Mouse (Mus musculus): ENCODE measurements around the gene Tmc2.

The Tmc2 gene

DNA sequence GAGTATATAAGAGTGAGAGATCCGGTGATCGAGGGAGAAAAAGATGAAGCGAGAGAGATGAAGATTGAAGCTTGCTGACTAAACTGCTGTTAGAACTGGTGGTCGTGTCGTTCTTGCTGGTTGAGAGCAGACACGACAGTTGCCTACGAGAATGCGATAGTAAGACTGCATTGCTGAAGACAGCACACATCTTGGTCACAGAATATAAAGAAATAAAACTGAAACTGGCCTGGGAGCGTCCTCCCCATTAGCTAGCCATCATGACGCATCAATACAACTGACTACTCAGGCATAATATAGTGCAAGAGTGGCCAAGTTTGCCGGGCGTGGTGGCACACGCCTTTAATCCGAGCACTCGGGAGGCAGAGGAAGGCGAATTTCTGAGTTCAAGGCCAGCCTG, at the start of gene Tmc2:
TSS of gene Tmc2 (plus strand) at position 301 of the 400 bp plus-strand sequence.
- DNase-seq (ENCODE audit: low spot score), result no peak

DNA sequence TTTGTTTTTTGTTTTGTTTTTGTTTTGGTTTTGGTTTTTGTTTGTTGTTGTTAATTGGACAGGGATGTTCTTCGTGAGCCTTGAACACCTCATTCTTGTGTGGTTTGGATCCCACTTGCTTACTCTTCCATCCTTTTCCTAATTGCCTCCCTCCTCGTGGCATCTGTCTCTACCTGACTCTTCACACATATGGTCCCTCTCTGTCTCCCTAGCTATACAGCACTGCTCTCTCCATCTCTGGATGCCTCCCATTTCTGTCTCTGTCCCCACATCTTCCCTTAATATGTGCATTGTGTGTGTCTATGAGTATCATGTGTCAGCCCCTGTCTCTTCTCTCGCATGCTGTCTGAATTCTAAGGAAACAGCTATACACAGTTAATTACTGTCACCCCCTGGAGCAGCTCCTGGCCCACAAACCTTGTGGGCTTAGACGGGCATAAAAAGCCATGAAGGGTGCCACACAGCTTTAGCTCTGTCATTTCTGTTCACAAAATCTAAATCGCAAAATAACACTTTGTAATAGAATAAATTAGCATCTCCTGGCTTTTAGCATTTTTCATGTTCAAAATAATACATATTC, 48.8 kb upstream of the Tmc2 start:
- DNase-seq (ENCODE audit: low spot score), result no peak

DNA sequence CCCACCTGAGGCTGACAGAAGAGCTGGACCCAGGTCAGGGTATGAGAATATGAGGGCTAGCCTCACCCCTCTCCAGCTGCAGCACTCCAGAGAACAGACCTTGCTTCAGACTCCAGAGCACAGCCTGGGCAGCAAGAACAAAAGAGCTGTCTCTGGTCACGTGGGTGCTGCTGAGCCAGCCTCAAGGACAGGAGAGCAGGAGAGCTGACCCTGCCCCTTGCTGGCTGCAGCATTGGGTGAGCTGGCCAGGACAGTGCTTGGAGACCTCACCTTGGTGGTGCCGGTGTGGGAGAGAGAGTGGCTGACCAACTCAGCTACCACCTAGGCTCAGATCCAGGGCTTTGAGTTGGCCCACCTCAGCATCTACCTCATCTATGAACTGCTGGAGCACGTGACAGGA, 39.8 kb upstream of the Tmc2 start:
- no peak for DNase-seq (ENCODE audit: low spot score)

DNA sequence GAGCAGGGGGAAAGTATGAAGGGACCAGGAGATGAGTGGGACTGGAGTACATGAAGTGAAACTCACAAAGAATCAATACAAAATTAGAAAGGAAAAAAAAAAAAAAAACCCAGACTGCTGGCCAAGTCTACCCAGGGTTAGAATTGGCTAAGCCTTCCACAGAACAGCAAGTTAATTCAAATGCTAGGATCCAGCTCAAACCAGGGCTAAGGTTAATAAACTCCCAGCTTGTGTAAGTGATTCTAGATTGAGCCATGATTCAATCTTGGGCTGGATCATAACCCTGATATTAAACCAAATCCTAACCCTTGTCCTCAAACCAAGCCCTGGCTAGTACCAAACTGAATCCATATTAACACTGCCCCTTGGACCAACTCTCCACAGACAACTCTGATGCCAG, 39.1 kb upstream of the Tmc2 start:
- DNase-seq (ENCODE audit: low spot score), result no peak

- no peak for DNase-seq (ENCODE audit: low spot score)
Measured at GRCm38 (mm10) chr2:130157231-130158087, 37.5 kb upstream of the Tmc2 start.

DNA sequence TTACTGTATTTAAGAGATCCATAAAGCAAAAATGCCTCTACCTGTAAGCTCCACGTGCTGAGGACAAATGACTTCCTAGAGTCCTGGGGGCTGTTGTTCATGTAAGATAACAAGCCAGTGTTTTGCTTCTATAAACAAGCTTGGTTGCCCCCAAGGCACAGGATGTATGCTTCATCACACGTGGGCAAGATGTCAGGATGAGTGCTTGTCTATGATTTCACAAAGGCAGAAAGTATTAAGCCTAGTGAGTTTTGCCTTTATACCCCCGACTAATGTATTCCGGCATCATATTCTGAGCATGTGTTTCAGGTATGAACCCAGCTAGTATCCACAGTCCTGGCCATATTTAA, 36.9 kb upstream of the Tmc2 start:
- DNase-seq (ENCODE audit: low spot score), result no peak

GRCm38 (mm10) chr2:130162701-130163100, 32.3 kb upstream of the Tmc2 start:
- DNase-seq (ENCODE audit: low spot score), result no peak

DNA sequence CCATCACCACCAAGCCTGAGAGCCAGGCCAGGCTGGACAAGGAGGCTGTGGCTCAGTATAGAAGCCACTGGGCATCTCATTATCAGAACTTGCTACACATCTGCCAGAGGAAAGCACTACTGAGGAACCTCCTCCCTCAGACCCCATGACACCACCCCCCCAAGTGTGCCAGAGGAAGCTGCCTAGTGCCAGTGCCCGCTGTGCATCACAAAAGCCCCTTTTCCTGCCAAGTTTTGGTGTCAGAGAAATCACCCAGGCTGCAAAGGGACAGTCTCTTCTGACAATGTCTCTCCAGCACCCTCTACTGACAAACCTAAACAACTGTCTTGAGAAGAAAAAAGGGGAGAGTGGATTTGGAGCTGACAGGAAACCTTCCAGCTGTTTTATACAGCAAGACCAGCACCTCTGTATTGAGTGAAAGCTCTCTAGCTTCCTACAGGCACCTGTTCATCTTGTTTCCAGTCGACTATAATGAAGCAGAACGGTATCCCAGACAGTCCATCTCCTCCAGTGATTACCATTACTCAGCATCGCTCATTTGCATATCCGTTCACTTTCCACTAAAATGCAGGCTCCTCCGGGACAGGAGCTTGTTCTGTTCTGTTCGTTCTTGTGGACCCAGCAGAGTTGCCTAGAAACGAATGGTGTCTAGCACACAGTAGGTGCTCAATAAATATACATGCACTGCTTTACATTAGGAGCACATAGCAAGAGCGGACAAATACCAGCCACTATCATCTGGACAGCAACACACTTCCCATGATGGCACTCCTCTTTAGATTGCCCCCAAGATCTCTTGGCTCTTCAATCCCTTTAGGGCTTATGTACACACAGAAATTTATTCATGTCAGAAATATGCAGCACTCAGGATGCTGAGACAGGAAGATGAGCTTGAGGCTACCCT, 28.4 kb upstream of the Tmc2 start:
- no peak for DNase-seq (ENCODE audit: low spot score)

- no peak for DNase-seq (ENCODE audit: low spot score)
Measured at GRCm38 (mm10) chr2:130167861-130168260, 27.1 kb upstream of the Tmc2 start.

DNA sequence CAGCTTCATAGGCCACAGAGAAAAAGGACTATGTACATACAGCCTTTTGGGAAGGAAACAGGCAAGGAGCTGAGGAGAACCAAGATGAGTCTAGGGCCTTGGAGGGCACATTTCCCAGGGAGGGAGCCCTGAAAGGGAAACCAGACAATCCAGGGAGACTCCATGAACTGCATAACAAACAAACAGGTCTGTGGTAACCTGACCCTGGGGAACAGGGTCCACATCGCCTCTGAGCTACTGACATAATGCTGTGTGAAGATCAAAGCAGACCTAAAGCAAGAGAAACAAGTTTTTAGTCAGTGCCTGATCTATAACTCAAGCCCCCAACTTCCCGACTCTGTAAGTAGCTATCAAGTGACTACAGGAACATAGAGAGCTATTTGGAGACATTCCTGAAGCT, 23.3 kb upstream of the Tmc2 start:
- DNase-seq (ENCODE audit: low spot score), result no peak

DNA sequence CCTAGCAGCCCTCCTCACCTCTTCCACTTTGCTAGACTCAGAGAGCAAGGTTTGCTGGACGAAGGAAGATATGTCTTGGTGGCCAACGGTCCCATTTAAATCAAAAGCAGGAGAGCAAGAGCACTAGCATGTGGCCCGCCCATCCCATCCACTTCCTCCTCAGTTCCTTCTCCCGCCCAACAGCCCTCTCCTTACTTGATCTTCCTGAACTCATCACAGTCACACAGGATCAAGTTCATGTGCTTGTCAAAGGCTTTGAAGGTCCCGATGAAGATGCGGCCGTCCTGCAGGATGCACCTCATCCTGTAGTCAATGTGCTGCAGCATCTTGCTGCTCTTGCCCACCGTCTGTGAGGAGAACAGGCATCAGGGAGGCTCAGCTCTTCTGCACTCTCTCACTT, 18.2 kb upstream of the Tmc2 start:
- no peak for DNase-seq (ENCODE audit: low spot score)

- no peak for DNase-seq (ENCODE audit: low spot score)
Measured at GRCm38 (mm10) chr2:130178381-130178705, 16.7 kb upstream of the Tmc2 start.

DNA sequence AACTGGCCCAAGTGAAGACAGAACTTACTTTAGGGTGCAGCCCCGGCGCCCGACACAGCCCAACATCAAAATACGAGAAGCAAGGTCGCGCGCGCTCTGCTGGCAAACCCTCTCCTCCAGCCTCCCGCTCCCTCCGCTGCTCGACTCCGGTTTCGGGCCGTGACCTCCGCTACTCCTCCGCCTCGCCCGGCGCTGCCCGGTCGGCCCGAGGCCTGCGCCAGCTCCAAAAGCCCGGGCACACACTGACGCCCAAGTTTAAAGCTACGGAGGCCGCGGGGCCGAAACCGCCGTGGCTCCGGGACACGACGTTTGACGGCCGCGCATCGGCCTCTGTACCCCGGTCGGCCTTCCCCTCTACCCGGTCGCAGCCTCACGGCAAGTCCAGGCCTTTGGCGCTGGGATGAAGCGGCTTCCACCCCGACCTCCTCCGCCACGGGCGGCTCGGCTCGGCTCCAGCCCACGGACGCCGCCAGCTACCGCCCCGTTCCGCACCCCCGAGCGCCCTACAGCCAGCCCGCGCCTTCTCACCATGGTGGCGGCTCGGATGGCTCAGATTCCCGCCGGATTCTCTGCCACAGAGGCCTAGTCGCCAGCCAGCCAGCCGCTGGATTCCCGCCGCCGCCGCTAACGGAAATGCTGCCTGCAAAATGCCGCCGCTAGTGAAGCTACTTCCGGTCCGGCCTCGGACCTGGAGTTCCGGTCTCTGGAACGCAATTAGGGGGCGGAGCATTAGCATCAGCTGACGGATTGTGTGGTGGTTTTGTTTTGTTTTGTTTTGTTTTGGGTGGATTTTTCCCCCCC, 16.1 kb upstream of the Tmc2 start, which contains the start of gene Snrpb:
TSS of gene Snrpb (minus strand) at position 698 of the 801 bp plus-strand sequence.
- DNase-seq (ENCODE audit: low spot score), result peak; percentile 81

DNA sequence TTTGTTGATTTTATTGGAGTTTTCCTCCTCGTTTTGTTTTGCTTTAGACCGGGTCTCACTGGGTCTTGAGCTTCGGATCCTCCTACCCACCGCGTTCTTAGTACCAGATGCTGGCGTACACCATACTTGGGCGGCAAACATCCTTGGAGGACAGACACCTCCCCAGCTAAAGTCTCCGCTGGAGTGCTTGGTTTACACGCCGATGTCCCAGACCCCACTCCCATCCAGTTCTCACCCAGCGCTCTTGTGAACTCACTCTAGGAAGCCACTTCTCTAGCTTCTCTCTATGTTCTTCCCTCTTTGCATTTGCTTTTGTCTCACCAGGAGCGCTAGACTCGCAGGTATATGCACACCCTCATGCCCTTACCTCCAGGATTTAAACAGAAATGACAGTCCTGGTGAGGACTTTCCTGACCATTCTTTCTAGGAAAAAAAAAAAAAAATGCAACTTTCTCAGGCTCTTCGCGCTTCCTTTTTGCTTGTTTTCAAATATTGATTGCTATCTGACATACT, 15.4 kb upstream of the Tmc2 start:
- no peak for DNase-seq (ENCODE audit: low spot score)

DNA sequence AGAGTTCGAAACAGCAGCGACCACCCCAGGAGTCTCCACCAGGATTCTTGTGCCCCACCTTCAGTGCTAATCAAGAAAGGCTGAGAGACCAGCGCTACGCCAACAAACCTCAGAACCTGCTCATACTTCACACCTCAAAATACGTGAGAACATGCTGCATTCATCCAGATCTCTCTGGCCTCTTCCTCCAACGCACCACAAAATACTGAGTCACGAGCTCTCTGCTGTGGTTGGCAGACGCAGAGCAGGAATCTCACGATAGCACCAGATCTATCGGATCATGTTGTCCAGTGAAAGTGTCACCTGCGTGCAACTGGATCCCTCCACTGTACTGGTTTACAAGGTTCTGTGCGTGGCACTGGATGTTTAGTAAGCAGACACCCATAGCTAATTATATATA, 6.6 kb upstream of the Tmc2 start:
- no peak for DNase-seq (ENCODE audit: low spot score)

DNA sequence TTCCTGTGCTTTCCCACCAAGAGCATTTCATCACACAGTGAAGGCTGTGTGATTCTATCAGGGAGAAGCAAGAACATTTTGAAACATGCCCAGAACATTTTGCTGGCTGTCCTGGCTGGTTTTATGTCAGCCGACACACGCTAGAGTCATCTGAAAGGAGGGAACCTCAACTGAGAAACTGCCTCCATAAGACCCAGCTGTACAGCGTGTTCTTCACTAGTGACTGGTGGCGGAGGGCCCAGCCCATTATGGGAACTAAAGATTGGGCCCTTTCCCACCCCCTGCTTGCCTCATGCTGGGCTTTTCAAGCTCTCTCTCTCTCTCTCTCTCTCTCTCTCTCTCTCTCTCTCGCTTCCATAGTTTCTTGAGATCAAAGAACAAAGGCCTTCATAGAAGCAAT, 6.0 kb downstream of the Tmc2 start:
- DNase-seq (ENCODE audit: low spot score), result no peak

GRCm38 (mm10) chr2:130207376-130207775, 12.4 kb downstream of the Tmc2 start:
- no peak for DNase-seq (ENCODE audit: low spot score)

DNA sequence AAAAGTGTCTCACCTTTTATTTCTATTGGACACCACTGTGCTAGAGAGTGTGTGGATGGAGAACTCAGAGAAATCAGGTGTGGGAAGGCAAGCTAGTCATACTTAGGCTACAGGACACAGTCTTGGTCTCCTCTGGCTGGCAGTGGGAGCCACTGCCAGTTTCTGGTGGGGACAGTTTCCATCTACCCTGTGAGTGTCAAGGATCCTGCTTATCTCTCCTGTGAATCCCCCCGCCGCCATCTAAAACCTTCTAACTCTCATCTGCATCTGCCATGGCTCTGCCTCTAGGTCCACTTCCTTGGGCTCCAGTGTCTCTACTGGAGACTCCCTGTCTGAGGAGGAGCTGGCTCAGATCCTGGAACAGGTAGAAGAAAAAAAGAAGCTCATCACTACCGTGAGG, 13.0 kb downstream of the Tmc2 start:
- no peak for DNase-seq (ENCODE audit: low spot score)

DNA sequence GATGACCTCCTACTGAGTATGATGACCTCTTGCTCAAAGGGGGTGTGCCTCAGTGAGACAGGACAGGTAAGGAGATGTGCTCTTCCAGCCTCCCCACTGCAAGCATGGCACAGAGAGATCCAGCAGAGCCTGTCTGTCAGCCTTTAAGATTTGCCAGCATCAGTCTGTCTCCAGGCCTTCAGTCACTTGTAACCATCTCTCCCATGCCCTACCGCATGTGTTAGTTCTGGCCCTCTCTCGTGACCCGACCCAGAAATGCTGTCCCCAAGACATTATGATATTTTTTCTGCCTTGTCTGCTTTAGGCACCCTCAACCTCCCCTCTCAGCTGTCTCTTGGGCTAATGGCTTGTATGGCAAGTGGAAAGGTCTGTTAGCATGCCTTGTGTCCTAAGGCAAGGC, 14.6 kb downstream of the Tmc2 start:
- no peak for DNase-seq (ENCODE audit: low spot score)

GRCm38 (mm10) chr2:130211581-130211980, 16.6 kb downstream of the Tmc2 start:
- DNase-seq (ENCODE audit: low spot score), result no peak

DNA sequence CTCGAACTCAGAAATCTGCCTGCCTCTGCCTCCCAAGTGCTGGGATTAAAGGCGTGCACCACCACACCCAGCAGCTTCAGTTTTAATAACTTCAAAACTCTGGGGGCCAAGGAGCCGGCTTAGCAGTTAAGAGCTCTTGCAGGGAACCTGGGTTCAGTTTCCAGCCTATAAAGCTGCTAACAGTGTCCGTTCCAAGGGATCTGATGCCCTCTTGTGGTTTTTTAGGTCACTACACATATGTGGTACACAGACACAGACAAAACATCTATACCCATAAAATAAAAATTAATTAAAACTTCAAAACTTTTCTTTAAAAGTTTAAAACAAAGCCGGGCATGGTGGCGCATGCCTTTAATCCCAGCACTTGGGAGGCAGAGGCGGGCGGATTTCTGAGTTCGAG, 51.9 kb downstream of the Tmc2 start:
- no peak for DNase-seq (ENCODE audit: low spot score)

- no peak for DNase-seq (ENCODE audit: low spot score)
Measured at GRCm38 (mm10) chr2:130248226-130248625, 53.2 kb downstream of the Tmc2 start.
